Mouse (Mus musculus): ENCODE data around the gene Slc26a11.

GRCm38 (mm10) chr11:119362769-119363533, 7.6 kb downstream of the Slc26a11 start:
- TF ChIP-seq MYOD1 (IDR thresholded peaks at IDR 0.05; ENCODE audit: control insufficient read depth in 1 of 3, insufficient read length in 2 of 3, low read depth in 2 of 3): no peak
- TF ChIP-seq POLR2A (IDR thresholded peaks at IDR 0.05; ENCODE audit: insufficient read length, low read depth): no peak

All from myocyte (in vitro differentiated cells).